Mouse (Mus musculus) cerebellum, postnatal 25 days (tissue): ENCODE results near the gene Gm4969.

Source experiments
- DNase-seq, 2 experiments: peaks; one replicate each; pipeline ENCODE4 v3.0.0; 2021; ENCODE audit warnings: mixed read lengths in 2 of 2

The Gm4969 gene

GRCm38 (mm10) chr7:19136168-19136567 lies 18.0 kb upstream of the Gm4969 start:
- peak in 1 of 2 experiments; percentile 39 for DNase-seq

- peak; percentile 96 to 98 for DNase-seq
These were observed 13.2 kb upstream of the Gm4969 start for GRCm38 (mm10) chr7:19131324-19131848.

GRCm38 (mm10) chr7:19130657-19131056 lies 12.5 kb upstream of the Gm4969 start:
- DNase-seq: peak in 1 of 2 experiments; percentile 44

GRCm38 (mm10) chr7:19129396-19129795 lies 11.2 kb upstream of the Gm4969 start:
- no peak for DNase-seq

- no peak for DNase-seq
These were observed 9.6 kb upstream of the Gm4969 start for GRCm38 (mm10) chr7:19127744-19128143.

- DNase-seq: no peak
These were observed 6.5 kb upstream of the Gm4969 start for GRCm38 (mm10) chr7:19124713-19125112.

GRCm38 (mm10) chr7:19121686-19122085 lies 3.5 kb upstream of the Gm4969 start:
- DNase-seq: no peak

- DNase-seq: peak; percentile 87 to 92
These were observed 1.7 kb upstream of the Gm4969 start, which contains the start of gene Fbxo46 for GRCm38 (mm10) chr7:19119631-19120429. TSS of gene Fbxo46 (plus strand) at chr7:19119859.

GRCm38 (mm10) chr7:19119083-19119482 lies 915 bp upstream of the Gm4969 start:
- DNase-seq: peak in 1 of 2 experiments; percentile 19

- DNase-seq: no peak
These were observed 8.6 kb downstream of the Gm4969 start for GRCm38 (mm10) chr7:19109565-19109964.

- no peak for DNase-seq
These were observed 10.7 kb downstream of the Gm4969 start for GRCm38 (mm10) chr7:19107436-19107835.

- DNase-seq: no peak
These were observed 13.7 kb downstream of the Gm4969 start for GRCm38 (mm10) chr7:19104486-19104885.

- DNase-seq: no peak
These were observed 14.4 kb downstream of the Gm4969 start for GRCm38 (mm10) chr7:19103741-19104140.

GRCm38 (mm10) chr7:19100290-19100689 lies 17.9 kb downstream of the Gm4969 start:
- DNase-seq: no peak

GRCm38 (mm10) chr7:19098811-19099210 lies 19.4 kb downstream of the Gm4969 start:
- DNase-seq: no peak

- no peak for DNase-seq
These were observed 20.3 kb downstream of the Gm4969 start for GRCm38 (mm10) chr7:19097863-19098262.

GRCm38 (mm10) chr7:19097217-19097616 lies 21.0 kb downstream of the Gm4969 start:
- no peak for DNase-seq

- no peak for DNase-seq
These were observed 21.7 kb downstream of the Gm4969 start for GRCm38 (mm10) chr7:19096421-19096976.

- DNase-seq: no peak
These were observed 22.4 kb downstream of the Gm4969 start for GRCm38 (mm10) chr7:19095751-19096110.

- DNase-seq: peak in 1 of 2 experiments; percentile 45
These were observed 23.1 kb downstream of the Gm4969 start for GRCm38 (mm10) chr7:19094826-19095750.

GRCm38 (mm10) chr7:19094471-19094825 lies 23.7 kb downstream of the Gm4969 start, which contains the start of gene Six5:
TSS of gene Six5 (plus strand) at chr7:19094594.
- DNase-seq: peak in 1 of 2 experiments; percentile 44

- DNase-seq: peak; percentile 49 to 66
These were observed 24.4 kb downstream of the Gm4969 start for GRCm38 (mm10) chr7:19093537-19094385.
